Mouse (Mus musculus) small intestine, adult 10 weeks (tissue): ENCODE measurements around the gene Mtfmt. TPM values are rescaled to one million over a fixed set of nuclear protein-coding genes. Genes with fewer than 3 reads are reported as not detected.

ENCODE experiments used
- polyA plus RNA-seq: library from polyadenylated mRNA; stranded (reverse); fragments of 350-450 nt; fragmentation: Illumina TruSeq; extraction: RNeasy Lipid Tissue Mini Kit (QIAGEN cat#74804); gene quantifications from one replicate; pipeline ENCODE4 v1.2.3, GENCODE M21; 2014; ENCODE audit warnings: low replicate concordance

The Mtfmt gene
- polyA plus RNA-seq: 24.4 TPM

DNA sequence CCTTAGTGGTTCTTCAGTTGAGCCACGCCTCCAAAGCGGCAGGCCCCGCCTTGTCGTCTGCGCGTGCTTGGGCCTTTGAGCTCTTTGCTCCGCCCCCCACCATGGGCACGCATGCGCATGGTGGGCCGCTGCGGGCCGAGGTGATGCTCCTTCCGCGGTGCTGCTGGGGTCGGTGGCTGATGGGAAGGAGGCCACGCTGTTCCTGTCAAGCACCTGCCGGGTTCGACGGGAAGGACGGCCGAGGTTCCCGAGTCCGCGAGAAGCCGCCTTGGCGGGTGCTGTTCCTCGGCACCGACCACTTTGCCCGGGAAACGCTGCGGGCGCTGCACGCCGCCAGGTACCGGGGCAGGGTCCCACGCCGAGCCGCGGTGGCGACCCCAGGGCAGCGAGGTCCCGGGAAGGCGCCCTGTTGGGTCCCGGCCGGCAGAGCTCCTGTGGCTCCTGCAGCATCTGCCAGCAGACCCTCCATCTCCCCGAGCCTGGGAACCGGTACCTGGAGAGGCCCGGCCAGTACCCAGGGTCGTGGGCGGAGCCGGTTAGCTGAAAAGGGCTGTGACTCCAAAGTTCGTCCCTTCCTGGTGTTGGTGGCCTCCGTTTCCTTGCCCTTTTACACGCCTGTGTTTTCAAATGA lies at the start of gene Mtfmt:
Gene Mtfmt, plus strand, starts transcription at position 112 of the 631 bp plus-strand sequence.

DNA sequence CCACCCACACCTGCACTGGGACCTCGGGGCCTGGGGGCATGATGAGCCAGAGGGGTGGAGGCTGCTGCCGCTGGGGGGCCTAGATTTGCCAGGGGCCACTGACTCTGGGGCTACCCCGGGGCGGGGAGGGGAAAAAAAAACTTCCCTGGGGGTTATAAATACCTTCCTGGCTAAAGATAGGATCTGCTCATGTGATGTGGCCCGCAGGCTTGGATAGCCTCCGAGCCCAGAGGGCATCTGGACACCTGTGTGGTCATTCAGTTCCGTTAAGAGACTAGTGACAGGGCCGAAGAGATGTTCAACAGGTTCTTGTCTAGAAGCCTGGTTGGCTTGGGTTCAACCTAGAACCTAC lies 44.0 kb upstream of the Mtfmt start, which contains the start of gene Kbtbd13:
Gene Kbtbd13, minus strand, starts transcription at position 40 of the 352 bp plus-strand sequence.

GRCm38 (mm10) chr9:65398279-65398678 lies 37.3 kb upstream of the Mtfmt start, which contains the start of gene Rasl12:
TSS of gene Rasl12 (plus strand) at chr9:65398506.

DNA sequence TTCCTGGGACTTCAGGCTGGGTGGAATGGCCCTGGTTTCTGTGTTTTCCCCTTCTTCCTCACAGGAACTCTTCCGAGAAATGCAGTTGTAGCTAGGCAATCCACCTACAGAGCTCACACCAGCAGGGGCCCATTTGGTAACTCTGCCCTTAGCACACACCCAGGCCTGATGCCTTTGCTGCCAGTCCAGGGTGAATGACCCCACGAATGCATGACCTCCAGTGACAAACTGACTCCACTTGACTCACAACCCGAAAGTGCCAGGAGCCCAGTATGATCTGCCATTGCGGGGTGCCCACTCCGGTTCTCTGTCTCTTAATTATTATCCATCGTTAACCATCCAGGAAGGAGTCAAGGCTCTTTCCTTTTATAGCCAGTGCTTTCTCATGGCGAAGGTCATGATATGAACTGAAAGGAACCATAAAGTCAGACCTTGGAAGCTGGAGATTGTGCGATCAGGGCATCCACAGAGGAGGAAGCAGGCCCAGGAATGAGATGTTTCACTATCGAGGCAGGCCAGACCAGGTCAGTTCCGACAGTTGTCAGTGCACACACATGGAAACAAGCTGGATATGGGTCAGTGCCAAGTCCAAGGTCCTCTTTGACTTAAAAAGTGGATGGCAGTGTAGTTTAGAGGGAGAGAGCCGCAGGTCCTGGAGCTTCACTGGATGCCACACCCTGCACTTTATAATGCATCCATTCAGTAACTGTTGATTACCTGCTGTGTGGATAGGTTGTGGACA lies 12.7 kb upstream of the Mtfmt start, which contains the start of gene Slc51b:
Gene Slc51b, minus strand, starts transcription at position 196 of the 742 bp plus-strand sequence.

GRCm38 (mm10) chr9:65460732-65461442 lies 25.3 kb downstream of the Mtfmt start, which contains the start of gene Spg21:
TSS of gene Spg21 (plus strand) at chr9:65460947.

Other genes starting within 250 kb of the Mtfmt start
- gene Parp16, start 240.4 kb upstream of the Mtfmt start, polyA plus RNA-seq: 5.1 TPM
- 0.89 TPM for gene Cilp, start 170.6 kb upstream of the Mtfmt start, polyA plus RNA-seq
- 107 TPM for gene Clpx, start 141.5 kb upstream of the Mtfmt start, polyA plus RNA-seq
- 5.3 TPM for gene Pdcd7, start 89.7 kb upstream of the Mtfmt start, polyA plus RNA-seq
- not detected for gene Ubap1l, start 74.7 kb upstream of the Mtfmt start, polyA plus RNA-seq
- 0.15 TPM for gene Kbtbd13, start 44.1 kb upstream of the Mtfmt start, polyA plus RNA-seq
- gene Rasl12, start 37.3 kb upstream of the Mtfmt start, polyA plus RNA-seq: 0.52 TPM
- gene Slc51b, start 12.8 kb upstream of the Mtfmt start, polyA plus RNA-seq: 126 TPM
- 106 TPM for gene Spg21, start 25.2 kb downstream of the Mtfmt start, polyA plus RNA-seq
- not detected for gene Ankdd1a, start 84.4 kb downstream of the Mtfmt start, polyA plus RNA-seq
- 0.63 TPM for gene Plekho2, start 144.3 kb downstream of the Mtfmt start, polyA plus RNA-seq
- gene Pif1, start 151.4 kb downstream of the Mtfmt start, polyA plus RNA-seq: 1.2 TPM
- gene Rbpms2, start 193.9 kb downstream of the Mtfmt start, polyA plus RNA-seq: 4.4 TPM
- gene Oaz2, start 232.2 kb downstream of the Mtfmt start, polyA plus RNA-seq: 20.5 TPM